Comparison of ENCODE assay signal across 18 mouse cellular contexts in genomic region chr9:117720161-117720598, GRCm38 (mm10).
DNase-seq lines count a peak whose midpoint lies in the region; ATAC-seq and TF ChIP-seq lines count a peak whose summit lies in the region.
"Had no signal": no experiment of that assay in that cellular context is flagged by ENCODE, and none has a peak within 500 bp of the region (broad histone marks: within the 10 kb centered on the region; RNA-seq: fewer than 3 reads in every experiment).

No protein-coding gene starts in this region.

- no peaks in the 10 kb centered on the region for H3K36me3 ChIP-seq in heart, embryonic 12.5 days
- H3K36me3 ChIP-seq in stomach, postnatal 0 days (ENCODE audit: control insufficient read depth, insufficient read depth, low read length), result no peaks in the 10 kb centered on the region
- no peaks in the 10 kb centered on the region for H3K36me3 ChIP-seq in forebrain, embryonic 13.5 days (ENCODE audit: poor library complexity, severe bottlenecking)
- H3K36me3 ChIP-seq: embryonic facial prominence, embryonic 12.5 days; limb, embryonic 12.5 days; neural tube, embryonic 12.5 days had no signal

- no peak for TF ChIP-seq EP300 in stomach, postnatal 0 days (optimal IDR thresholded peaks at IDR 0.05)

- WGBS in heart, embryonic 12.5 days, result 83% methylated on average over 7 of the region's 7 CpGs
- WGBS in stomach, postnatal 0 days, result 42% methylated on average over 7 of the region's 7 CpGs
- WGBS in forebrain, embryonic 13.5 days, result 86% methylated on average over 7 of the region's 7 CpGs

- no peak overlapping the region for H3K9ac ChIP-seq in heart, embryonic 12.5 days
- H3K9ac ChIP-seq in stomach, postnatal 0 days (ENCODE audit: low read length), result no peak overlapping the region
- H3K9ac ChIP-seq in forebrain, embryonic 13.5 days, result no peak overlapping the region
- H3K9ac ChIP-seq: embryonic facial prominence, embryonic 12.5 days; limb, embryonic 12.5 days; liver, embryonic 14.5 days; neural tube, embryonic 12.5 days had no signal

- H3K4me1 ChIP-seq in heart, embryonic 12.5 days (replicated peaks), result no peaks in the 10 kb centered on the region
- 0 out of 2 replicates have a peak, but pooled peaks cover under 1% of the 10 kb centered on the region for H3K4me1 ChIP-seq in stomach, postnatal 0 days (replicated peaks; ENCODE audit: control insufficient read depth, insufficient read depth)
- H3K4me1 ChIP-seq in forebrain, embryonic 13.5 days, result no peaks in the 10 kb centered on the region
- H3K4me1 ChIP-seq: embryonic facial prominence, embryonic 12.5 days; neural tube, embryonic 12.5 days had no signal

- no peak overlapping the region for H3K4me3 ChIP-seq in heart, embryonic 12.5 days
- H3K4me3 ChIP-seq in stomach, postnatal 0 days (ENCODE audit: low read depth, low read length), result no peak overlapping the region
- H3K4me3 ChIP-seq in forebrain, embryonic 13.5 days, result no peak overlapping the region
- H3K4me3 ChIP-seq: embryonic facial prominence, embryonic 12.5 days; left cerebral cortex, adult 2 months; limb, embryonic 12.5 days; neural tube, embryonic 12.5 days had no signal

- no peak overlapping the region for H3K27ac ChIP-seq in heart, embryonic 12.5 days (ENCODE audit: poor library complexity, severe bottlenecking)
- no peak overlapping the region for H3K27ac ChIP-seq in stomach, postnatal 0 days (replicated peaks)
- no peak overlapping the region for H3K27ac ChIP-seq in forebrain, embryonic 13.5 days
- H3K27ac ChIP-seq: embryonic facial prominence, embryonic 12.5 days; left cerebral cortex, adult 2 months; limb, embryonic 12.5 days; liver, embryonic 14.5 days; neural tube, embryonic 12.5 days had no signal

- peaks cover 5% of the 10 kb centered on the region for H3K9me3 ChIP-seq in heart, embryonic 12.5 days (replicated peaks)
- H3K9me3 ChIP-seq in stomach, postnatal 0 days (ENCODE audit: control insufficient read depth, low read length), result no peaks in the 10 kb centered on the region
- no peaks in the 10 kb centered on the region for H3K9me3 ChIP-seq in forebrain, embryonic 13.5 days (replicated peaks)
- H3K9me3 ChIP-seq: embryonic facial prominence, embryonic 12.5 days; neural tube, embryonic 12.5 days had no signal

- DNase-seq in heart, adult 11 months, result peak; percentile 41
- DNase-seq in kidney, postnatal 4 days, result peak; percentile 27 to 39
- DNase-seq in kidney, adult 9 months, result no peak
- peak; percentile 17 for DNase-seq in lung, postnatal 14 days
- DNase-seq in stomach, postnatal 0 days (ENCODE audit: low spot score), result no peak
- DNase-seq: cerebellum, postnatal 14 days; gastrocnemius, postnatal 10 days; right cerebral cortex, postnatal 14 days had no signal

- H3K4me2 ChIP-seq in heart, embryonic 12.5 days, result no peak overlapping the region
- no peak overlapping the region for H3K4me2 ChIP-seq in stomach, postnatal 0 days (replicated peaks; ENCODE audit: low read depth)
- H3K4me2 ChIP-seq in forebrain, embryonic 13.5 days, result no peak overlapping the region
- H3K4me2 ChIP-seq: embryonic facial prominence, embryonic 12.5 days; limb, embryonic 12.5 days; neural tube, embryonic 12.5 days had no signal

- no peak for ATAC-seq in heart, embryonic 12.5 days (ENCODE audit: insufficient number of reproducible peaks, low FRiP score)
- peak; percentile 54; the same call in 1 of the 2 replicates for ATAC-seq in stomach, postnatal 0 days (ENCODE audit: low FRiP score, low TSS enrichment)
- ATAC-seq in granulocyte monocyte progenitor cell, adult 5-6 weeks (replicated peaks; ENCODE audit: poor library complexity, severe bottlenecking), result no peak
- no peak for ATAC-seq in forebrain, embryonic 13.5 days
- ATAC-seq: intestine, embryonic 16.5 days had no signal

- TF ChIP-seq CTCF in stomach, postnatal 0 days (IDR thresholded peaks at IDR 0.05; ENCODE audit: low read depth), result no peak

- H3K27me3 ChIP-seq in heart, embryonic 12.5 days (replicated peaks), result no peaks in the 10 kb centered on the region
- H3K27me3 ChIP-seq in stomach, postnatal 0 days (ENCODE audit: control insufficient read depth, insufficient read depth, low read length), result no peaks in the 10 kb centered on the region
- H3K27me3 ChIP-seq in forebrain, embryonic 13.5 days, result no peaks in the 10 kb centered on the region
- H3K27me3 ChIP-seq: CH12.LX; embryonic facial prominence, embryonic 12.5 days; limb, embryonic 12.5 days; neural tube, embryonic 12.5 days had no signal

Comparison
In these comparisons a context has a peak if more than half of its experiments do, and no peak if none do; other contexts are left out.
1. DNase-seq: peak in heart, adult 11 months (single experiment), kidney, postnatal 4 days (2 of 2) and lung, postnatal 14 days (single experiment); none in kidney, adult 9 months (single experiment) and stomach, postnatal 0 days (single experiment).